Mouse (Mus musculus): ENCODE results near the gene Ankrd35.

GRCm38 (mm10) chr3:96632058-96632457, 37.9 kb upstream of the Ankrd35 start:
- TF ChIP-seq CTCF (IDR thresholded peaks at IDR 0.05; ENCODE audit: extremely low read depth, insufficient read length, insufficient replicate concordance, low read depth, low read length) (no peak), POLR2A (IDR thresholded peaks at IDR 0.05; ENCODE audit: low read depth, low read length) (no peak)

Measured in small intestine, adult 2 months (tissue).